ENCODE assay signal across 8 mouse cellular contexts in genomic region chr17:28350466-28351352, GRCm38 (mm10). TPM values are rescaled to one million over a fixed set of nuclear protein-coding genes. Genes with fewer than 3 reads are reported as not detected.
DNase-seq lines count a peak whose midpoint lies in the region; ATAC-seq and TF ChIP-seq lines count a peak whose summit lies in the region.

Tead3 (minus strand) TSS chr17:28350817.

- TF ChIP-seq EP300 in CH12.LX (IDR thresholded peaks at IDR 0.05; ENCODE audit: low read length), result no peak
- TF ChIP-seq EP300 in stomach, postnatal 0 days (optimal IDR thresholded peaks at IDR 0.05), result peak; percentile 82

- TF ChIP-seq RAD21 in CH12.LX (IDR thresholded peaks at IDR 0.05; ENCODE audit: low read depth, low read length), result no peak

- H3K9me3 ChIP-seq in CH12.LX (replicated peaks; ENCODE audit: low read length), result peaks cover 6% of the 10 kb centered on the region
- H3K9me3 ChIP-seq in forebrain, postnatal 0 days (ENCODE audit: low read length), result no peaks in the 10 kb centered on the region
- no peaks in the 10 kb centered on the region for H3K9me3 ChIP-seq in hindbrain, embryonic 11.5 days (ENCODE audit: control insufficient read depth, low read length)
- H3K9me3 ChIP-seq in limb, embryonic 14.5 days (ENCODE audit: control insufficient read depth, low read length), result no peaks in the 10 kb centered on the region
- H3K9me3 ChIP-seq in midbrain, embryonic 15.5 days, result no peaks in the 10 kb centered on the region
- H3K9me3 ChIP-seq in stomach, postnatal 0 days (ENCODE audit: control insufficient read depth, low read length), result no peaks in the 10 kb centered on the region

- dilution Hi-C loops in CH12.LX (cut with MboI; ENCODE audit: extremely low pct_ligation_motif_present, extremely low pct_unique_long_range_greater_than_20kb, low sequenced_read_pairs), result no loop called here

- WGBS in forebrain, postnatal 0 days, result 2% methylated on average over 63 of the region's 73 CpGs
- WGBS in hindbrain, embryonic 11.5 days, result under 1% methylated on average over 64 of the region's 73 CpGs
- 1% methylated on average over 38 of the region's 73 CpGs for WGBS in limb, embryonic 14.5 days
- under 1% methylated on average over 72 of the region's 73 CpGs for WGBS in midbrain, embryonic 15.5 days
- WGBS in stomach, postnatal 0 days, result under 1% methylated on average over 56 of the region's 73 CpGs

- peak within 1 kb of the TSS; percentile 36 for H3K9ac ChIP-seq in CH12.LX (ENCODE audit: insufficient read depth, low read depth)
- peak within 1 kb of the TSS; percentile 60 for H3K9ac ChIP-seq in forebrain, postnatal 0 days
- peak within 1 kb of the TSS; percentile 77 for H3K9ac ChIP-seq in hindbrain, embryonic 11.5 days (ENCODE audit: low read depth, low read length)
- H3K9ac ChIP-seq in limb, embryonic 14.5 days (ENCODE audit: low read depth, low read length, severe bottlenecking), result peak within 1 kb of the TSS; percentile 90
- peak within 1 kb of the TSS; percentile 44 for H3K9ac ChIP-seq in midbrain, embryonic 15.5 days
- peak within 1 kb of the TSS; percentile 97 for H3K9ac ChIP-seq in stomach, postnatal 0 days (ENCODE audit: low read length)

- in situ Hi-C loops in CH12.LX (cut with MboI; ENCODE audit: low pct_ligation_motif_present, low pct_unique_long_range_greater_than_20kb, low sequenced_read_pairs), result no loop called here

- peak; percentile 84 for ATAC-seq in forebrain, postnatal 0 days
- ATAC-seq in hindbrain, embryonic 11.5 days (ENCODE audit: low FRiP score), result peak; percentile 83
- peak; percentile 91 for ATAC-seq in limb, embryonic 14.5 days (ENCODE audit: low FRiP score, low read depth)
- peak; percentile 79 for ATAC-seq in midbrain, embryonic 15.5 days (replicated peaks)
- peak; percentile 83 for ATAC-seq in stomach, postnatal 0 days (ENCODE audit: low FRiP score, low TSS enrichment)

- H3K79me2 ChIP-seq in CH12.LX (replicated peaks; ENCODE audit: control insufficient read depth, extremely low read depth, insufficient read depth, poor library complexity, severe bottlenecking), result no peaks in the 10 kb centered on the region

- peak in 1 of 2 experiments; percentile 14; a peak in 2 of 4 replicates for TF ChIP-seq CTCF in CH12.LX (conservative IDR thresholded peaks at IDR 0.05 in 1 of 2, IDR thresholded peaks at IDR 0.05 in 1 of 2; ENCODE audit: low read depth in 2 of 2, low read length in 2 of 2)
- peak; percentile 24; the same call in 1 of the 2 replicates for TF ChIP-seq CTCF in forebrain, postnatal 0 days (IDR thresholded peaks at IDR 0.05; ENCODE audit: low read depth)
- TF ChIP-seq CTCF in stomach, postnatal 0 days (IDR thresholded peaks at IDR 0.05; ENCODE audit: low read depth), result peak; percentile 45

- H3K4me2 ChIP-seq in CH12.LX (ENCODE audit: insufficient read depth, low read depth, poor library complexity, severe bottlenecking), result peak within 1 kb of the TSS; percentile 97
- peak within 1 kb of the TSS; percentile 90 for H3K4me2 ChIP-seq in forebrain, postnatal 0 days (ENCODE audit: low read depth)
- H3K4me2 ChIP-seq in hindbrain, embryonic 11.5 days (replicated peaks; ENCODE audit: low read depth, low read length), result peak within 1 kb of the TSS; percentile 95
- H3K4me2 ChIP-seq in limb, embryonic 14.5 days (replicated peaks; ENCODE audit: low read depth, low read length, severe bottlenecking), result peak within 1 kb of the TSS; percentile 93
- H3K4me2 ChIP-seq in midbrain, embryonic 15.5 days, result peak within 1 kb of the TSS; percentile 94
- peak within 1 kb of the TSS; percentile 87 for H3K4me2 ChIP-seq in stomach, postnatal 0 days (replicated peaks; ENCODE audit: low read depth)

- H3K27ac ChIP-seq in CH12.LX (ENCODE audit: insufficient read depth, low read depth), result no peak within 1 kb of the TSS
- H3K27ac ChIP-seq in forebrain, postnatal 0 days (ENCODE audit: low read depth, low read length), result peak within 1 kb of the TSS; percentile 45; the same call in 1 of the 2 replicates
- peak within 1 kb of the TSS; percentile 51 for H3K27ac ChIP-seq in hindbrain, embryonic 11.5 days (ENCODE audit: low read depth, low read length)
- H3K27ac ChIP-seq in limb, embryonic 14.5 days (replicated peaks; ENCODE audit: low read depth, low read length), result peak within 1 kb of the TSS; percentile 99
- H3K27ac ChIP-seq in midbrain, embryonic 15.5 days, result peak within 1 kb of the TSS; percentile 36
- peak within 1 kb of the TSS; percentile 99 for H3K27ac ChIP-seq in stomach, postnatal 0 days (replicated peaks)

- DNase-seq in CH12.LX (ENCODE audit: extremely low read depth), result no peak
- DNase-seq in adrenal gland, adult 2 months, result peak; percentile 89
- peak; percentile 75 for DNase-seq in forebrain, postnatal 0 days
- DNase-seq in hindbrain, embryonic 11.5 days (ENCODE audit: low spot score), result peak; percentile 84
- peak; percentile 94 for DNase-seq in limb, embryonic 14.5 days (ENCODE audit: low spot score)
- peak; percentile 94 for DNase-seq in stomach, postnatal 0 days (ENCODE audit: low spot score)
- DNase-seq in left cerebral cortex, adult 11 months (ENCODE audit: low spot score), result no peak

- TF ChIP-seq POLR2A in CH12.LX (IDR thresholded peaks at IDR 0.05; ENCODE audit: low read depth, low read length), result no peak
- TF ChIP-seq POLR2A in limb, embryonic 14.5 days (IDR thresholded peaks at IDR 0.05; ENCODE audit: borderline replicate concordance, extremely low read depth, insufficient read depth, insufficient read length), result peak; percentile 77; the same call in 1 of the 2 replicates

- no peaks in the 10 kb centered on the region for H3K36me3 ChIP-seq in CH12.LX (replicated peaks in 1 of 2; ENCODE audit: control insufficient read depth in 1 of 2, insufficient read depth in 1 of 2, low read length in 1 of 2)
- no peaks in the 10 kb centered on the region for H3K36me3 ChIP-seq in forebrain, postnatal 0 days (ENCODE audit: insufficient read depth)
- no peaks in the 10 kb centered on the region for H3K36me3 ChIP-seq in hindbrain, embryonic 11.5 days (ENCODE audit: control insufficient read depth, insufficient read depth, low read length)
- no peaks in the 10 kb centered on the region for H3K36me3 ChIP-seq in limb, embryonic 14.5 days (ENCODE audit: control insufficient read depth, insufficient read depth, low read length)
- no peaks in the 10 kb centered on the region for H3K36me3 ChIP-seq in midbrain, embryonic 15.5 days (replicated peaks)
- H3K36me3 ChIP-seq in stomach, postnatal 0 days (ENCODE audit: control insufficient read depth, insufficient read depth, low read length), result no peaks in the 10 kb centered on the region

- H3K27me3 ChIP-seq in CH12.LX (replicated peaks), result peaks cover 79% of the 10 kb centered on the region
- peaks cover 7% of the 10 kb centered on the region; the same call in 1 of the 2 replicates for H3K27me3 ChIP-seq in forebrain, postnatal 0 days (ENCODE audit: insufficient read depth, low read length)
- peaks cover 15% of the 10 kb centered on the region for H3K27me3 ChIP-seq in hindbrain, embryonic 11.5 days (ENCODE audit: control insufficient read depth, insufficient read depth, low read length)
- no peaks in the 10 kb centered on the region for H3K27me3 ChIP-seq in limb, embryonic 14.5 days (ENCODE audit: control insufficient read depth, insufficient read depth, low read length)
- peaks cover 19% of the 10 kb centered on the region for H3K27me3 ChIP-seq in midbrain, embryonic 15.5 days (replicated peaks)
- no peaks in the 10 kb centered on the region for H3K27me3 ChIP-seq in stomach, postnatal 0 days (ENCODE audit: control insufficient read depth, insufficient read depth, low read length)

- H3K4me3 ChIP-seq in CH12.LX (replicated peaks in 1 of 3; ENCODE audit: low read depth in 2 of 3, low read length in 2 of 3, poor library complexity in 1 of 3), result peak within 1 kb of the TSS; percentile 49 to 62 (median 56)
- H3K4me3 ChIP-seq in forebrain, postnatal 0 days (ENCODE audit: low read depth, low read length), result peak within 1 kb of the TSS; percentile 54
- H3K4me3 ChIP-seq in hindbrain, embryonic 11.5 days (ENCODE audit: low read depth, low read length), result peak within 1 kb of the TSS; percentile 76
- peak within 1 kb of the TSS; percentile 93 for H3K4me3 ChIP-seq in limb, embryonic 14.5 days (replicated peaks; ENCODE audit: low read length)
- peak within 1 kb of the TSS; percentile 51 for H3K4me3 ChIP-seq in midbrain, embryonic 15.5 days
- H3K4me3 ChIP-seq in stomach, postnatal 0 days (ENCODE audit: low read depth, low read length), result peak within 1 kb of the TSS; percentile 88

- peaks cover 6 to 11% of the 10 kb centered on the region in 2 experiments; a peak in 3 of 4 replicates for H3K4me1 ChIP-seq in CH12.LX (ENCODE audit: control insufficient read depth in 1 of 2, insufficient read depth in 2 of 2)
- no peaks in the 10 kb centered on the region for H3K4me1 ChIP-seq in forebrain, postnatal 0 days (ENCODE audit: insufficient read depth)
- peaks cover 14% of the 10 kb centered on the region for H3K4me1 ChIP-seq in hindbrain, embryonic 11.5 days (replicated peaks; ENCODE audit: control insufficient read depth, insufficient read depth, low read length)
- peaks cover 38% of the 10 kb centered on the region for H3K4me1 ChIP-seq in limb, embryonic 14.5 days (ENCODE audit: control insufficient read depth, insufficient read depth, low read length)
- peaks cover 26% of the 10 kb centered on the region for H3K4me1 ChIP-seq in midbrain, embryonic 15.5 days
- peaks cover 10% of the 10 kb centered on the region for H3K4me1 ChIP-seq in stomach, postnatal 0 days (replicated peaks; ENCODE audit: control insufficient read depth, insufficient read depth)

TF ChIP-seq in CH12.LX, 34 proteins besides CTCF, POLR2A, EP300 and RAD21 (continues in another document):
- TF ChIP-seq POLR2AphosphoS2 (IDR thresholded peaks at IDR 0.05; ENCODE audit: low read depth, low read length) (no peak), NRF1 (IDR thresholded peaks at IDR 0.05; ENCODE audit: low read depth, low read length) (no peak), TCF12 (IDR thresholded peaks at IDR 0.05; ENCODE audit: low read depth, low read length) (no peak), MAX (IDR thresholded peaks at IDR 0.05; ENCODE audit: low read length) (no peak), BHLHE40 (IDR thresholded peaks at IDR 0.05; ENCODE audit: low read depth, low read length) (no peak)

RNA-seq across cellular contexts. Expression of gene Tead3, which starts in this region (rescaled TPM):
- total RNA-seq in CH12.LX (2012; rRNA removed), result 0.17 and 0.42 TPM in 2 replicates
- total RNA-seq in CH12.LX (2014; rRNA removed), result not detected in 2 replicates
- polyA plus RNA-seq in CH12.LX (2012; ENCODE audit: insufficient read length, low read depth), result 0.08 TPM in 1 of 2 replicates, not detected in the other
- 10 to 100 TPM in 1 of 2 experiments, 1 to 10 TPM in 1; 8.6 to 12.5 TPM for total RNA-seq in adrenal gland, adult 2 months (2021)
- 15.9 and 17.6 TPM in 2 replicates for polyA plus RNA-seq in adrenal gland, adult 2 months (2012; rRNA removed)
- 4.5 and 4.8 TPM in 2 replicates for total RNA-seq in forebrain, postnatal 0 days (2014; rRNA removed)
- polyA plus RNA-seq in forebrain, postnatal 0 days (2015; fragmentation: Nextera tagmentation; extraction: Ambion mirVana), result 1.1 and 1.4 TPM in 2 replicates
- polyA plus RNA-seq in hindbrain, embryonic 11.5 days (2014; fragmentation: Nextera tagmentation; extraction: Ambion mirVana), result 3.7 and 5.1 TPM in 2 replicates
- polyA plus RNA-seq in limb, embryonic 14.5 days (2012; rRNA removed), result 85.6 and 102 TPM in 2 replicates
- 17.4 and 17.9 TPM in 2 replicates for polyA plus RNA-seq in limb, embryonic 14.5 days (2014; fragmentation: Nextera tagmentation; extraction: Ambion mirVana)
- 1.4 and 2.1 TPM in 2 replicates for polyA plus RNA-seq in midbrain, embryonic 15.5 days (2015; fragmentation: Nextera tagmentation; extraction: Ambion mirVana)
- 8.7 and 9.2 TPM in 2 replicates for polyA plus RNA-seq in stomach, postnatal 0 days (2015; fragmentation: Nextera tagmentation; extraction: Ambion mirVana)

Comparison
In these comparisons a context has a peak if more than half of its experiments do, and no peak if none do; other contexts are left out.
1. DNase-seq: peak in adrenal gland, adult 2 months (single experiment), forebrain, postnatal 0 days (single experiment), hindbrain, embryonic 11.5 days (single experiment), limb, embryonic 14.5 days (single experiment) and stomach, postnatal 0 days (single experiment); none in CH12.LX (single experiment) and left cerebral cortex, adult 11 months (single experiment).
2. H3K9ac ChIP-seq: peak in every context shown above with its lines; median percentile 97 in stomach, postnatal 0 days; 90 in limb, embryonic 14.5 days; 77 in hindbrain, embryonic 11.5 days; 60 in forebrain, postnatal 0 days; 44 in midbrain, embryonic 15.5 days; 36 in CH12.LX.
3. Peak in every context shown above with its lines, with median percentiles within 50 percentile points of each other: H3K4me2 ChIP-seq, H3K4me3 ChIP-seq and ATAC-seq.